7 mouse cellular contexts compared by ENCODE assay signal in genomic region chr5:88765587-88765986, GRCm38 (mm10). TPM values are rescaled to one million over a fixed set of nuclear protein-coding genes. Genes with fewer than 3 reads are reported as not detected.
DNase-seq lines count a peak whose midpoint lies in the region; ATAC-seq and TF ChIP-seq lines count a peak whose summit lies in the region.

No protein-coding gene starts in this region.

- DNase-seq in lung, postnatal 36 days = no peak
- DNase-seq in embryonic facial prominence, embryonic 14.5 days (ENCODE audit: low spot score) = peak; percentile 37
- no peak for DNase-seq in limb, embryonic 10.5 days (ENCODE audit: low spot score)
- no peak for DNase-seq in gastrocnemius, postnatal 25 days
- DNase-seq in left cerebral cortex, postnatal 36 days (ENCODE audit: low spot score in 2 of 2) = no peak

- H3K27me3 ChIP-seq in lung, embryonic 15.5 days = no peaks in the 10 kb centered on the region
- H3K27me3 ChIP-seq in embryonic facial prominence, embryonic 14.5 days (replicated peaks; ENCODE audit: control insufficient read depth, insufficient read depth, low read length) = no peaks in the 10 kb centered on the region
- no peaks in the 10 kb centered on the region for H3K27me3 ChIP-seq in limb, embryonic 10.5 days (ENCODE audit: low read depth, poor library complexity, severe bottlenecking)
- no peaks in the 10 kb centered on the region for H3K27me3 ChIP-seq in small intestine, adult 2 months (ENCODE audit: control insufficient read depth, insufficient read depth, low read length)

- no peak for ATAC-seq in lung, embryonic 15.5 days (ENCODE audit: borderline replicate concordance, extremely low read depth, low FRiP score, low TSS enrichment)
- ATAC-seq in embryonic facial prominence, embryonic 14.5 days (ENCODE audit: low read depth) = no peak

- TF ChIP-seq POLR2A in small intestine, adult 2 months (IDR thresholded peaks at IDR 0.05; ENCODE audit: low read depth, low read length) = no peak

- no peak for TF ChIP-seq CTCF in small intestine, adult 2 months (IDR thresholded peaks at IDR 0.05; ENCODE audit: extremely low read depth, insufficient read length, insufficient replicate concordance, low read depth, low read length)

- no peaks in the 10 kb centered on the region for H3K9me3 ChIP-seq in lung, embryonic 15.5 days
- H3K9me3 ChIP-seq in embryonic facial prominence, embryonic 14.5 days (ENCODE audit: control insufficient read depth, low read length) = no peaks in the 10 kb centered on the region
- no peaks in the 10 kb centered on the region for H3K9me3 ChIP-seq in limb, embryonic 10.5 days (replicated peaks)

- peaks cover 15% of the 10 kb centered on the region; the same call in 1 of the 2 replicates for H3K4me1 ChIP-seq in lung, embryonic 15.5 days
- H3K4me1 ChIP-seq in embryonic facial prominence, embryonic 14.5 days (ENCODE audit: control insufficient read depth, insufficient read depth, low read length) = no peaks in the 10 kb centered on the region
- peaks cover 15% of the 10 kb centered on the region for H3K4me1 ChIP-seq in limb, embryonic 10.5 days
- peaks cover 13% of the 10 kb centered on the region; the same call in 1 of the 2 replicates for H3K4me1 ChIP-seq in small intestine, adult 2 months (ENCODE audit: control insufficient read depth, insufficient read depth, insufficient read length, low read length)

- H3K36me3 ChIP-seq in lung, embryonic 15.5 days = peaks cover 7% of the 10 kb centered on the region
- peaks cover 11% of the 10 kb centered on the region for H3K36me3 ChIP-seq in embryonic facial prominence, embryonic 14.5 days (ENCODE audit: control insufficient read depth, insufficient read depth, low read length)
- peaks cover 37% of the 10 kb centered on the region for H3K36me3 ChIP-seq in limb, embryonic 10.5 days
- peaks cover 2% of the 10 kb centered on the region; the same call in 1 of the 2 replicates for H3K36me3 ChIP-seq in small intestine, adult 2 months (ENCODE audit: control insufficient read depth, insufficient read depth, low read length)

- WGBS in lung, embryonic 15.5 days = 12% methylated on average over 6 of the region's 6 CpGs
- 12% methylated on average over 6 of the region's 6 CpGs for WGBS in embryonic facial prominence, embryonic 14.5 days
- WGBS in limb, embryonic 10.5 days = 21% methylated on average over 6 of the region's 6 CpGs
- WGBS in small intestine, adult 2 months = 5% methylated on average over 6 of the region's 6 CpGs

- peak overlapping the region; percentile 83 for H3K27ac ChIP-seq in lung, embryonic 15.5 days
- peak overlapping the region; percentile 89 for H3K27ac ChIP-seq in embryonic facial prominence, embryonic 14.5 days (replicated peaks; ENCODE audit: low read depth, low read length)
- H3K27ac ChIP-seq in limb, embryonic 10.5 days = peak overlapping the region; percentile 94
- H3K27ac ChIP-seq in small intestine, adult 2 months (ENCODE audit: insufficient read depth, low read depth, low read length) = no peak overlapping the region

- H3K4me2 ChIP-seq in lung, embryonic 15.5 days = peak overlapping the region; percentile 66
- peak overlapping the region; percentile 71 for H3K4me2 ChIP-seq in embryonic facial prominence, embryonic 14.5 days (ENCODE audit: low read depth, low read length)

- H3K4me3 ChIP-seq in lung, embryonic 15.5 days = peak overlapping the region; percentile 57
- H3K4me3 ChIP-seq in embryonic facial prominence, embryonic 14.5 days (ENCODE audit: low read depth, low read length) = peak overlapping the region; percentile 81
- H3K4me3 ChIP-seq in limb, embryonic 10.5 days = peak overlapping the region; percentile 75
- H3K4me3 ChIP-seq in small intestine, adult 2 months (ENCODE audit: low read depth, low read length) = peak overlapping the region; percentile 97

- intact Hi-C loops in left cerebral cortex, postnatal 36 days (cut with DNase I) = loop anchor here (2.0 to 5.0 kb wide), 2 partner anchors 45 to 88 kb away; partner anchors contain the start of genes Grsf1 and Mob1b

- H3K9ac ChIP-seq in lung, embryonic 15.5 days = peak overlapping the region; percentile 66
- peak overlapping the region; percentile 85 for H3K9ac ChIP-seq in embryonic facial prominence, embryonic 14.5 days (ENCODE audit: low read depth, low read length)

RNA-seq across cellular contexts. Expression of gene Dck, which starts 0.8 kb away (rescaled TPM):
- polyA plus RNA-seq in lung, embryonic 15.5 days (2015; fragmentation: Nextera tagmentation; extraction: Ambion mirVana) = 51.5 and 52.4 TPM in 2 replicates
- 36.9 and 41.6 TPM in 2 replicates for polyA plus RNA-seq in embryonic facial prominence, embryonic 14.5 days (2014; fragmentation: Nextera tagmentation; extraction: Ambion mirVana)
- 76.8 and 88.2 TPM in 2 replicates for polyA plus RNA-seq in limb, embryonic 10.5 days (2016; fragmentation: Nextera tagmentation; extraction: Ambion mirVana)
- polyA plus RNA-seq in small intestine, adult 2 months (2012; rRNA removed) = 1.1 and 1.3 TPM in 2 replicates
- total RNA-seq in gastrocnemius, postnatal 25 days (2021) = 1 to 10 TPM; 1.4 to 2.1 TPM
- total RNA-seq in left cerebral cortex, postnatal 36 days (2021) = 10 to 100 TPM; 15.0 to 16.0 TPM

RNA-seq across cellular contexts. Expression of gene Mob1b, which starts 44.9 kb away (rescaled TPM):
- polyA plus RNA-seq in lung, embryonic 15.5 days (2015; fragmentation: Nextera tagmentation; extraction: Ambion mirVana) = 10.6 and 11.9 TPM in 2 replicates
- 14.3 and 16.1 TPM in 2 replicates for polyA plus RNA-seq in embryonic facial prominence, embryonic 14.5 days (2014; fragmentation: Nextera tagmentation; extraction: Ambion mirVana)
- polyA plus RNA-seq in limb, embryonic 10.5 days (2016; fragmentation: Nextera tagmentation; extraction: Ambion mirVana) = 11.8 and 12.3 TPM in 2 replicates
- polyA plus RNA-seq in small intestine, adult 2 months (2012; rRNA removed) = 0.79 and 2.2 TPM in 2 replicates
- 10 to 100 TPM; 24.5 to 26.3 TPM for total RNA-seq in gastrocnemius, postnatal 25 days (2021)
- total RNA-seq in left cerebral cortex, postnatal 36 days (2021) = 10 to 100 TPM; 26.1 to 32.6 TPM

Comparison
In these comparisons a context has a peak if more than half of its experiments do, and no peak if none do; other contexts are left out.
1. RNA of gene Dck, which starts 0.8 kb away (polyA plus RNA-seq): 76.8 to 88.2 TPM in limb, embryonic 10.5 days, 51.5 to 52.4 TPM in lung, embryonic 15.5 days and 36.9 to 41.6 TPM in embryonic facial prominence, embryonic 14.5 days; 1.1 to 1.3 TPM in small intestine, adult 2 months; every median in the first group is over 10 times any median in the second.
2. Peak in every context shown above with its lines, with median percentiles within 50 percentile points of each other: H3K4me3 ChIP-seq.